Mouse (Mus musculus): ENCODE measurements around the gene Ggact. TPM values are rescaled to one million over a fixed set of nuclear protein-coding genes. Genes with fewer than 3 reads are reported as not detected.

Gene Ggact
- polyA plus RNA-seq, 1 experiment = 49.1 TPM

DNA sequence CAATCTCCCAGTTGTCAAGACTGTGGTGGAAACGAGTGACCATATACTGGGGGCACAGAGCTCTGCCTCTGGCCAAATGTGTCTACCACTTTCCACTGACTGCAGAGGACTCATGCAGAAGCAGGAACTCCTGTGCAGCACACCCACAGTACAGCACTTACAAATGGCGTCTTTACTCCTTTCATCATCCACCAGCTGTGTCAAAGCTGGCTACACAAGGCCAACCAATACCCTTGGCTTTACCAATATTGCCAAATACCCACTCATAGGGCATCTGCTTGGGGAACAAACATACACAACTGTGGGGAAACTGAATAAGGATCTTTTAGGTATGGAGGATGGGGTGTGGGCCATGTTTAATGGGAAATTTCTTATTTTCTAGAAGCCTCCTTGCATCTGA, 11.8 kb downstream of the Ggact start:
- DNase-seq = no peak
- 76% methylated on average over 2 of the region's 2 CpGs for WGBS
- TF ChIP-seq POLR2A (IDR thresholded peaks at IDR 0.05; ENCODE audit: borderline replicate concordance, extremely low read depth, low read depth, low read length) (no peak), CTCF (IDR thresholded peaks at IDR 0.05; ENCODE audit: insufficient read depth, low read length) (no peak)
- peaks cover 9% of the 10 kb centered on the region for H3K4me1 ChIP-seq (ENCODE audit: control insufficient read depth, insufficient read depth, low read length)
- no peak overlapping the region for H3K4me3 ChIP-seq (replicated peaks; ENCODE audit: extremely low read depth, low read depth, low read length)

DNA sequence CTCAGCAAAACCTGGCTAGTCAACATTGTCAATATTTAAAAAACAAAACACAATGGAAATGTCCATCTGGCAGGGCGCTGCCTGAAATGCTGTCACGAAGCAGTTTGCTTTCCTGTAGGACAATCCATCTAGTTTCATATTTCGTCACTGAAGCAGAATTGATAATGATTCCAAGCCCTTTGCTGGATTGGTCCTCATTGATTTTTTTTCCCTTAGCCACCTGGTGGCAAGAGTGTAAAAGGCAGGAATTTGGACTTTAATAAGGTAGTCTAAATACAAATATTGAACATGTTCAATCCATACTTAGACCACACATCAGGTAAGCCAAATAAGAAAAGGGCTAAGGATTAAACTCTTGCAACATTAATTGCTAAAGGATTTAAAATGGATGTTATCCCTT, 12.4 kb downstream of the Ggact start:
- WGBS = 68% methylated on average over 3 of the region's 3 CpGs
- DNase-seq = no peak
- Histone ChIP-seq H3K4me1 (ENCODE audit: control insufficient read depth, insufficient read depth, low read length) (peaks cover 9% of the 10 kb centered on the region), H3K4me3 (replicated peaks; ENCODE audit: extremely low read depth, low read depth, low read length) (no peak overlapping the region)
- no peak for TF ChIP-seq CTCF (IDR thresholded peaks at IDR 0.05; ENCODE audit: insufficient read depth, low read length)
- no peak for TF ChIP-seq POLR2A (IDR thresholded peaks at IDR 0.05; ENCODE audit: borderline replicate concordance, extremely low read depth, low read depth, low read length)

DNA sequence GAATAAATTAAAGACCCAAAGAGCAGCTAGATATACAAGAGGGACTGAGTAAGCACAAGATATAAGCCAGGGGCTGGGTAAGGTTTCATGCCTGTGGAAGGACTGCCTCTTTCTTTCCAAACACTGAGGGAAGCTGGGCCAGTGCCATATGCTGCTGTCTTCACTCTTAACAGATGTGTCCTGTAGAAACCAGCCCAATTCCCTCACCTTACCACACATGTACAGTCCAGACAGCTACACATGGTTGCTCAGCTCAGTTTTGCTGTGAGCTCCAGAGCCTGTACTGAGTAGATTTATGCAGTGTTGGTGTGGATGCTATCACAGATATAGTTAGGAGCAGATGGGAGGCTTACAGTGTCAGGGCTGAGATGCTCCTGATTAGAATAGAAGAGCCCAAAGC, 12.9 kb downstream of the Ggact start:
- H3K4me3 ChIP-seq (replicated peaks; ENCODE audit: extremely low read depth, low read depth, low read length) = no peak overlapping the region
- DNase-seq = no peak
- H3K4me1 ChIP-seq (ENCODE audit: control insufficient read depth, insufficient read depth, low read length) = peaks cover 9% of the 10 kb centered on the region
- TF ChIP-seq POLR2A (IDR thresholded peaks at IDR 0.05; ENCODE audit: borderline replicate concordance, extremely low read depth, low read depth, low read length) (no peak), CTCF (IDR thresholded peaks at IDR 0.05; ENCODE audit: insufficient read depth, low read length) (no peak)

DNA sequence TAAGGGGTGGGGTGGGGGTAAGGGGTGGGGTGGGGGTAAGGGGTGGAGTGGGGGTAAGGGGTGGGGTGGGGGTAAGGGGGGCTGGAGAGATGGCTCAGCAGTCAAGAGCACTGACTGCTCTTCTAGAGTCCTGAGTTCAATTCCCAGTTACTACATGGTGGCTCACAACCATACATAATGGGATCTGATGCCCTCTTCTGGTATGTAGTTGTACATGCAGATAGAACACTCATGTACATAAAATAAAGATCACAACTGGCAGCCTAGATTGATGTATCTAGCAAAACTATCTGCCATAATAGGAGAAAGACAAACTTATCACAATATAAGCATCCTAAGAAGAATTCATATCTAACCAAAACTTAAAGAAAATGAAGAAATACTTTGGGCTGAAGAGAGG, 15.0 kb downstream of the Ggact start:
- Histone ChIP-seq H3K4me3 (replicated peaks; ENCODE audit: extremely low read depth, low read depth, low read length) (no peak overlapping the region), H3K4me1 (ENCODE audit: control insufficient read depth, insufficient read depth, low read length) (peaks cover 4% of the 10 kb centered on the region)
- no peak for DNase-seq
- TF ChIP-seq CTCF (IDR thresholded peaks at IDR 0.05; ENCODE audit: insufficient read depth, low read length) (no peak), POLR2A (IDR thresholded peaks at IDR 0.05; ENCODE audit: borderline replicate concordance, extremely low read depth, low read depth, low read length) (no peak)

DNA sequence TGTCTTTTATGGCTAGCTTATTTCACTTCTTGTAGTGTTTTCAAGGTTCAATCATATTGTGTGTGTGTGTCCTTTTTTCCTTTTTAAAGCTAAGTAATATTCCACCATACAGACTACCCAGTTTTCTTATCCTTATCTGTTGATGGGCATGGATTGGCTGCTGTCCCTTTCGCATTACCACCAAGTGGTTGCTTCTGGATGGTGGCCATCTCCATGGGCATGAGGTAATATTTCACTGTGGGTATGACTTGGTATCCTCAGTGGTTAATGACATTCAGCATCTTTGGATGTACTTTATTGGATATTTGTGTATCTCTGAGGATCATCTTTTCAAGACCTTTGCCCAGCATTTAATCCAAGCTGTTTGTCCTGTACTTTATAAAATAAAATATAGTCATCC, 17.5 kb downstream of the Ggact start:
- TF ChIP-seq POLR2A (IDR thresholded peaks at IDR 0.05; ENCODE audit: borderline replicate concordance, extremely low read depth, low read depth, low read length) (no peak), CTCF (IDR thresholded peaks at IDR 0.05; ENCODE audit: insufficient read depth, low read length) (no peak)

DNA sequence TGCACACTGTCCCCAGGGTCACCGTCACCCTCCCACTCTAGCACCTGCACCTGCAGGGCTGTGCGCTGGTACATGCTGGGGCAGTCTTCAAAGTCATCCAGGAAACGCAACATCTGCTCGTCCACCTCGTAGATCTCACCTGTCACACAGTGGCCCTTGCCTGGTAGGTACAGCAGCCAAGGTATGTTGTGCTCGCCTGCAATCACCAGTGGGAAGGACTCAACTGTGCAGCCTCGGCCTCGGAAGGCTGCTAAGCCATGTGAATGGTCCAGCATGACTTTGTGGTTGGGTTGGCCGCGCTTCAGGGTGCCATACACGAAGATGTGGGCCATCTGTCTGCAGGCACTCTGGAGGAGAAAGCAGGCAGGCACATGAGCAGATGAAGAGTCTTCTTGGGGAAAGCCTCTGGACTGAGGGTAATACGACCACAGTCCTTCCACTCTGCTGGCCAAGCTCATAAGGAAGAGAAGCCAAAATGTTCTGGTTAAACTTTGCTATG, 22.0 kb downstream of the Ggact start:
- Histone ChIP-seq H3K4me1 (ENCODE audit: control insufficient read depth, insufficient read depth, low read length) (no peaks in the 10 kb centered on the region), H3K4me3 (replicated peaks; ENCODE audit: extremely low read depth, low read depth, low read length) (no peak overlapping the region)
- DNase-seq = no peak
- WGBS = 91% methylated on average over 12 of the region's 12 CpGs
- no peak for TF ChIP-seq CTCF (IDR thresholded peaks at IDR 0.05; ENCODE audit: insufficient read depth, low read length)
- no peak for TF ChIP-seq POLR2A (IDR thresholded peaks at IDR 0.05; ENCODE audit: borderline replicate concordance, extremely low read depth, low read depth, low read length)

More for the DNA sequence above, 17.5 kb downstream of the Ggact start:
- Histone ChIP-seq H3K4me1 (ENCODE audit: control insufficient read depth, insufficient read depth, low read length) (no peaks in the 10 kb centered on the region), H3K4me3 (replicated peaks; ENCODE audit: extremely low read depth, low read depth, low read length) (no peak overlapping the region)
- WGBS = 83% methylated on average over 1 of the region's 1 CpGs
- DNase-seq = no peak

DNA sequence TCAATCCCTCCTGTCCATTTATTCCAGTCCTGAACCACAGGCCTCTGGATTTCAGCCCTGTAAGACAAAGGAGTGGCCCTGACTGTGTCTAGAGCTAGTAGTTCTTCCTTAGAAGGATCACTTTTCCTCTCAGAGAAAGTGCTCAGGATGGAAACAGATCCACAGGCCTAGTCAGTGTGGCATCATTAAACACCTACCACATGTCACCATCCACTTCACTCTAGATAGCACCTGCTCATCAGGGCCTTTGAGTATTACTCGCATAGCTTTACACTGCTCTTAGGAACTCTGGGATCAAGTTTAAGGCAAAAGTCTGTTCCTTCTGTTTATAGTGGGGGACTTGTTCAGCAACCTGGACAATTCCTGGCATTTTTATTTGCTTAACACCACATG, 25.1 kb downstream of the Ggact start:
- no peak overlapping the region for H3K4me3 ChIP-seq (replicated peaks; ENCODE audit: extremely low read depth, low read depth, low read length)
- TF ChIP-seq POLR2A (IDR thresholded peaks at IDR 0.05; ENCODE audit: borderline replicate concordance, extremely low read depth, low read depth, low read length) (no peak), CTCF (IDR thresholded peaks at IDR 0.05; ENCODE audit: insufficient read depth, low read length) (no peak)
- WGBS = 85% methylated on average over 1 of the region's 1 CpGs
- no peak for DNase-seq
- no peaks in the 10 kb centered on the region for H3K4me1 ChIP-seq (ENCODE audit: control insufficient read depth, insufficient read depth, low read length)

DNA sequence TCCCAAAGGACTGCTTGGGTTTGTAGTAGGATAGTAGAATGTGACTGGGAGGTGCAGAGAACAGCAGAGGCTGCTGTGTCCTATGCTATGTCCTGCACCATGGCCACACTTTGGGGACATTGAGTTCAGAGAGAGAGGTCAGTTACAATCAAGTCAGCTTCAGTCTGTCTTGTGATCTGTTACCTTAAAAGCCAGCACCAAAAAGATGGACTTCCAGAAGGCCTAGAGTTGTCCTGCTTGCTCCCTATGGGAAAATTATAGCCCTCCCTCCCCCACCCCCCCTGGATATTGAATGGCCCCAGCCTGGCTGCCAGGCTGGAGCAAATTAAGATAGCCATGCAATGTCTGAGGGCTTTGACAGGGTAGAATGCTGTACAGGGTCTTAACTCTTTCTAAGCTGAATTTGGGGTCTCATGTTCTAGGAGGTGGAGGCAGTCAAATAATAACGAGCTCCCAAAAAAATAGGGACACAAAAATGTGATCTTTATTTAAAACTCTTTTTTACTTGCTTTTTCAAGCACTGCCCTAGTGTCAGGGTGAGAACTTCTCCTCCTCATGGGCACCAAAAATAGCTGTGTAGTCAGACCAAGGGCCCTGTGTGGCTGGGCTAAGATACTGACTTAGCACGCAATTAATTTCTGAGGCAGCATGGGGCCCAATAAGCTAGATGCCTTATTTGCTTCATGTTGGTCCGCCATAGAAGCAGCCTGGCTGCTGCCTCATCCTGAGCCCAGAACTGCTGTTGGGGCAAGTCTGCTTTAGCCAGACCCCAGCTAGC, 25.7 kb downstream of the Ggact start:
- TF ChIP-seq CTCF (IDR thresholded peaks at IDR 0.05; ENCODE audit: insufficient read depth, low read length) (no peak), POLR2A (IDR thresholded peaks at IDR 0.05; ENCODE audit: borderline replicate concordance, extremely low read depth, low read depth, low read length) (no peak)
- H3K4me1 ChIP-seq (ENCODE audit: control insufficient read depth, insufficient read depth, low read length) = no peaks in the 10 kb centered on the region
- no peak overlapping the region for H3K4me3 ChIP-seq (replicated peaks; ENCODE audit: extremely low read depth, low read depth, low read length)
- WGBS = 93% methylated on average over 3 of the region's 3 CpGs
- DNase-seq = no peak

DNA sequence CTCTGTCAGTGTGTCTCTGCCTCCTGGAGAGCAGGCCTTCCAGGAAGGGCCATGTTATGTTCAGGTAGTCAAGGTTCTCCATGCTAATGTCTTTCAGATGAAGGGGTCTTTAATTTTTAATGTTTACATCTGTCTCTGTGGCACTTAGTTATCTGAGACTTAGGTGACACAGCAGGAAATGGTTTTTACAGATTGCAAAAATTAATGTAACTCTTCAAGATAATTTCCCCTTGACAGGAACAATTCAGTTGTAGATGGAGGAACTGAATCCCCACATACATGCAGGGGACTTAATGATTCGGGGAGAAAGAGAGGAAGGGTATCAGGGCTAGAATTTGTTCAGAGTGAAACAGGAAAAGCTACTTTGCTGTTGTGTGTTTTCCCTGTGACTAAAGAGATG, 26.3 kb downstream of the Ggact start:
- 85% methylated on average over 1 of the region's 1 CpGs for WGBS
- DNase-seq = no peak
- Histone ChIP-seq H3K4me1 (ENCODE audit: control insufficient read depth, insufficient read depth, low read length) (no peaks in the 10 kb centered on the region), H3K4me3 (replicated peaks; ENCODE audit: extremely low read depth, low read depth, low read length) (no peak overlapping the region)
- TF ChIP-seq POLR2A (IDR thresholded peaks at IDR 0.05; ENCODE audit: borderline replicate concordance, extremely low read depth, low read depth, low read length) (no peak), CTCF (IDR thresholded peaks at IDR 0.05; ENCODE audit: insufficient read depth, low read length) (no peak)

DNA sequence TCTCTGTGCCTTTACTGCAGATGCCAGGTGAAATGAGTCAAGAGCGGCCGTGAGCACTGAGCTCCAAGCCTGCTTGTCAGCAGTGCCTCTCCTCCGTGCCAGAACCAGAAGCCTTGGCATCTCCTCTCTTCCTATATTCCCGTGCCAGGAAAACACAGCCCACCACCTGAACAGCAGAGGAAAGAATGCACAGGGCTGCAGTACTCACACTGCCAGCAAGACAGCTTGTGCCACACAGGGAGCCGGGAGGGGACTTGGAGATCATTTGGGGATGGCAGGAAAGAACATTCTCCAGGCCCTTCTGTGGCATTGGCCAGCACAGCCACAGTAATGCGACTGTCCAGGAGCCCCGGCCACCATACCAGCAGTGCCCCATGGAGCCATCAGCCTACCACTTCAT, 27.7 kb downstream of the Ggact start:
- no peak for TF ChIP-seq POLR2A (IDR thresholded peaks at IDR 0.05; ENCODE audit: borderline replicate concordance, extremely low read depth, low read depth, low read length)
- no peak for TF ChIP-seq CTCF (IDR thresholded peaks at IDR 0.05; ENCODE audit: insufficient read depth, low read length)
- no peak for DNase-seq
- Histone ChIP-seq H3K4me3 (replicated peaks; ENCODE audit: extremely low read depth, low read depth, low read length) (no peak overlapping the region), H3K4me1 (ENCODE audit: control insufficient read depth, insufficient read depth, low read length) (no peaks in the 10 kb centered on the region)
- WGBS = 86% methylated on average over 7 of the region's 7 CpGs

Measured in lung, adult 2 months (tissue).